Mouse (Mus musculus): ENCODE results near the gene Olfr924. TPM values are rescaled to one million over a fixed set of nuclear protein-coding genes. Genes with fewer than 3 reads are reported as not detected.

Olfr924 gene
- polyA plus RNA-seq, 1 experiment from 2014 or later, result not detected

Other genes with a start within 250 kb of the Olfr924 start
- gene Olfr914, start 239.3 kb upstream of the Olfr924 start, polyA plus RNA-seq (2015; fragmentation: Nextera tagmentation; extraction: Ambion mirVana), result not detected in 2 replicates
- gene Olfr916, start 184.6 kb upstream of the Olfr924 start, polyA plus RNA-seq (2015; fragmentation: Nextera tagmentation; extraction: Ambion mirVana), result not detected in 2 replicates
- not detected in 2 replicates for gene Olfr917, start 178.6 kb upstream of the Olfr924 start, polyA plus RNA-seq (2015; fragmentation: Nextera tagmentation; extraction: Ambion mirVana)
- gene Olfr918, start 169.8 kb upstream of the Olfr924 start, polyA plus RNA-seq (2015; fragmentation: Nextera tagmentation; extraction: Ambion mirVana), result not detected in 2 replicates
- gene Olfr919, start 140.8 kb upstream of the Olfr924 start, polyA plus RNA-seq (2015; fragmentation: Nextera tagmentation; extraction: Ambion mirVana), result not detected in 2 replicates
- gene Vwa5a, start 126.2 kb upstream of the Olfr924 start, polyA plus RNA-seq (2015; fragmentation: Nextera tagmentation; extraction: Ambion mirVana), result 6.0 and 6.2 TPM in 2 replicates
- not detected in 2 replicates for gene Olfr920, start 92.2 kb upstream of the Olfr924 start, polyA plus RNA-seq (2015; fragmentation: Nextera tagmentation; extraction: Ambion mirVana)
- gene Olfr921, start 71.4 kb upstream of the Olfr924 start, polyA plus RNA-seq (2015; fragmentation: Nextera tagmentation; extraction: Ambion mirVana), result not detected in 2 replicates
- not detected in 2 replicates for gene Olfr922, start 29.8 kb upstream of the Olfr924 start, polyA plus RNA-seq (2015; fragmentation: Nextera tagmentation; extraction: Ambion mirVana)
- gene Olfr923, start 17.9 kb upstream of the Olfr924 start, polyA plus RNA-seq (2015; fragmentation: Nextera tagmentation; extraction: Ambion mirVana), result not detected in 2 replicates
- gene Olfr26, start 10.6 kb downstream of the Olfr924 start, polyA plus RNA-seq (2015; fragmentation: Nextera tagmentation; extraction: Ambion mirVana), result not detected in 2 replicates
- not detected in 2 replicates for gene Olfr926, start 32.7 kb downstream of the Olfr924 start, polyA plus RNA-seq (2015; fragmentation: Nextera tagmentation; extraction: Ambion mirVana)
- gene Olfr930, start 85.4 kb downstream of the Olfr924 start, polyA plus RNA-seq (2015; fragmentation: Nextera tagmentation; extraction: Ambion mirVana), result not detected in 2 replicates
- gene Olfr933, start 127.9 kb downstream of the Olfr924 start, polyA plus RNA-seq (2015; fragmentation: Nextera tagmentation; extraction: Ambion mirVana), result not detected in 2 replicates
- not detected in 2 replicates for gene Olfr934, start 143.9 kb downstream of the Olfr924 start, polyA plus RNA-seq (2015; fragmentation: Nextera tagmentation; extraction: Ambion mirVana)
- not detected in 2 replicates for gene Olfr935, start 155.2 kb downstream of the Olfr924 start, polyA plus RNA-seq (2015; fragmentation: Nextera tagmentation; extraction: Ambion mirVana)
- gene Olfr146, start 178.9 kb downstream of the Olfr924 start, polyA plus RNA-seq (2015; fragmentation: Nextera tagmentation; extraction: Ambion mirVana), result not detected in 2 replicates
- not detected in 2 replicates for gene Olfr937, start 220.5 kb downstream of the Olfr924 start, polyA plus RNA-seq (2015; fragmentation: Nextera tagmentation; extraction: Ambion mirVana)
- gene Olfr938, start 234.4 kb downstream of the Olfr924 start, polyA plus RNA-seq (2015; fragmentation: Nextera tagmentation; extraction: Ambion mirVana), result not detected in 2 replicates